Mouse (Mus musculus): ENCODE data around the gene Atp2b2.

DNA sequence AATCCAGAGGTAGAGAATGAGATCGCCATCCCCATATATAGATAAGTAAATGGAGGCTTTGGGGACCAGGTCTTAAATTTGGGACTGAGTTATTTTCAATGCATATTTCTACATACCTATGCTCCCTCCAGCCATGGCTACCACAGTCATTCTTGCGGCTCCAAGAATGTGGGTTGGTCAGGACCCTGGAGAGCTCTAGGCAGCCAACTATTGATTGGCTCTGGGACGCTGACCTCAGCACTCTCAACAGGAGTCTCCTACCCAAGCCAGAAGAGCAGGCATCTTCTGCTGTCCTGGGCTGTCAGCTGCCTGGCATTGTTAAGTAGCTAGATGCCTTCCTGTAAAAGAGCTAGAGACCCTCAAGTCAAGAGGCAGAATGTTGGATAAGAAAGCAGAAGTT lies 79.6 kb downstream of the Atp2b2 start:
- TF ChIP-seq HCFC1 (IDR thresholded peaks at IDR 0.05; ENCODE audit: borderline replicate concordance, insufficient read depth, low read length), result no peak
- peak; percentile 94 for TF ChIP-seq MAFK (IDR thresholded peaks at IDR 0.05; ENCODE audit: insufficient read depth, low read depth, low read length)
